Mouse (Mus musculus) liver, embryonic 11.5 days (tissue): ENCODE measurements around the gene Fig4. TPM values are rescaled to one million over a fixed set of nuclear protein-coding genes. Genes with fewer than 3 reads are reported as not detected.

Experiments
- ATAC-seq: fragments of 200-750 bp; cut with Nextera tagmentation; replicated peaks from 2 replicates; pipeline ENCODE4 v1.8.0; 2017; ENCODE audit warnings: moderate number of reproducible peaks, mild to moderate bottlenecking, moderate TSS enrichment, moderate library complexity; ENCODE audit not compliant: low FRiP score
- DNase-seq: peaks from one replicate; pipeline ENCODE4 v3.0.0-alpha.2; 2017; ENCODE audit warnings: low spot score
- H3K27ac ChIP-seq: fragments of 300-500 bp; sonication (generic); 2 replicates; pipeline ENCODE4 v1.5.1; 2014; ENCODE audit warnings: mild to moderate bottlenecking, low read depth, low read length, control low read depth
- H3K27me3 ChIP-seq: fragments of 300-500 bp; sonication (generic); replicated peaks from 2 replicates; pipeline ENCODE4 v1.6.1; 2014; ENCODE audit warnings: low read length, mixed read lengths; ENCODE audit not compliant: control insufficient read depth, insufficient read depth
- H3K36me3 ChIP-seq: fragments of 300-500 bp; sonication (generic); 2 replicates; pipeline ENCODE4 v1.6.1; 2014; ENCODE audit warnings: mild to moderate bottlenecking, low read length, moderate library complexity, mixed read lengths; ENCODE audit not compliant: control insufficient read depth, insufficient read depth
- H3K4me1 ChIP-seq: fragments of 300-500 bp; sonication (generic); replicated peaks from 2 replicates; pipeline ENCODE4 v1.6.1; 2014; ENCODE audit warnings: low read length, mixed read lengths; ENCODE audit not compliant: control insufficient read depth, insufficient read depth
- H3K4me2 ChIP-seq: fragments of 300-500 bp; sonication (generic); 2 replicates; pipeline ENCODE4 v1.6.1; 2014; ENCODE audit warnings: mild to moderate bottlenecking, control low read depth, moderate library complexity
- H3K4me3 ChIP-seq: fragments of 300-500 bp; sonication (generic); 2 replicates; pipeline ENCODE4 v1.5.1; 2014; ENCODE audit warnings: low read depth, low read length, control low read depth
- H3K9ac ChIP-seq: fragments of 300-500 bp; sonication (generic); 2 replicates; pipeline ENCODE4 v1.6.1; 2014; ENCODE audit warnings: low read depth, low read length, control low read depth
- H3K9me3 ChIP-seq: fragments of 300-500 bp; sonication (generic); 2 replicates; pipeline ENCODE4 v1.6.1; 2016; ENCODE audit warnings: low read length, inconsistent platforms, mixed read lengths; ENCODE audit not compliant: control insufficient read depth
- WGBS: fragments of 180-500 bp; shearing (Covaris S2); extraction: QIAGEN DNeasy Blood & Tissue Kit; methylation state at CpG from one replicate; pipeline ENCODE4 v1.1.7; 2014; 5-methylcytosine and 5-hydroxymethylcytosine counted together
- polyA plus RNA-seq: library from polyadenylated mRNA; unstranded; fragments of >200 nt; fragmentation: Nextera tagmentation; extraction: Ambion mirVana; gene quantifications from 2 replicates; pipeline ENCODE4 v1.2.1, GENCODE M21; 2014

Gene Fig4
- polyA plus RNA-seq, 1 experiment from 2014 or later, result 19.2 TPM

DNA sequence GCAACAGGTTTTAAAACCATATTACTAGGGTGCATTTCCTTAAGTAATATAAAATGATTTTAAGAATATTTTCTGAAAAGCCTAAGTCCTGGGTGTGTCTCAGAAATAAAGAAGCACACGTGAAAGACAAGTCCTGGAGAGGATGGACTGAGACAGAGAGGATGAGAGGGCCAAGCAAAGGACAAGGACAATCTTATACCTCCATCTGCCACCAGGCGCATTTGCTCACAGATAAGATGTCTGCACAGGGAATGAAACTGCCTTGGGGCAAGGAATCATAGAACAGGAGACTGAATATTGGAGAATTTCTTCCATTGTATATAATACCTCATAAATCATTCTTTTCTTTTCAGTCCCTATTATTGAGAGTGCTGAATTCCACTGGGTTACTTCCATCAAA, 67.0 kb downstream of the Fig4 start:
- no peaks in the 10 kb centered on the region for H3K36me3 ChIP-seq
- peaks cover 5% of the 10 kb centered on the region; the same call in 1 of the 2 replicates for H3K4me1 ChIP-seq
- H3K27ac ChIP-seq, result no peak overlapping the region
- no peak overlapping the region for H3K4me3 ChIP-seq
- 56% methylated on average over 2 of the region's 2 CpGs for WGBS
- H3K9ac ChIP-seq, result no peak overlapping the region
- ATAC-seq (peak; percentile 79), DNase-seq (no peak)
- no peaks in the 10 kb centered on the region for H3K9me3 ChIP-seq
- no peaks in the 10 kb centered on the region for H3K27me3 ChIP-seq
- no peak overlapping the region for H3K4me2 ChIP-seq

DNA sequence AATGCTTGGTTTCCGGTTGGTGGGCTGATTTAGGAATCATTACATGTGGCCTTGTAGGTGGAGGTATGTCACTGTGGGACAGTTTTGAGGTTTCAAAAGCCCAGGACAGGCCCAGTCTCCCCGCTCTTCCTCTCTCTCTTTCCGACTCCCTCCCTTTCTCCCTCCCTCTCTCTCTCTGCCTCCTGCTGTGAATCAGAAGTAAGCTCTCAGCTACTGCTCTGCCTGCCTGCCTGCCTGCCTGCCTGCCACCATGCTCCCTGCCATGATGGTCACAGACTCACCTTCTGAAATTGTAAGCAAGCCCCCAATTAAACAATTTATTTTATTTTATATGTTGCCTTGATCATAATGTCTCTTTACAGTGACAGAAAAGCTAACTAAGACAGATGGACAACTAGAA, 67.5 kb downstream of the Fig4 start:
- no peaks in the 10 kb centered on the region for H3K27me3 ChIP-seq
- H3K4me3 ChIP-seq, result no peak overlapping the region
- no peaks in the 10 kb centered on the region for H3K9me3 ChIP-seq
- H3K9ac ChIP-seq, result peak overlapping the region; percentile 26
- no peaks in the 10 kb centered on the region for H3K36me3 ChIP-seq
- no peak overlapping the region for H3K4me2 ChIP-seq
- WGBS, result 88% methylated on average over 3 of the region's 3 CpGs
- H3K27ac ChIP-seq, result peak overlapping the region; percentile 22; the same call in 1 of the 2 replicates
- no peak; the same call in 1 of the 2 replicates for ATAC-seq
- no peak for DNase-seq
- peaks cover 5% of the 10 kb centered on the region; the same call in 1 of the 2 replicates for H3K4me1 ChIP-seq

DNA sequence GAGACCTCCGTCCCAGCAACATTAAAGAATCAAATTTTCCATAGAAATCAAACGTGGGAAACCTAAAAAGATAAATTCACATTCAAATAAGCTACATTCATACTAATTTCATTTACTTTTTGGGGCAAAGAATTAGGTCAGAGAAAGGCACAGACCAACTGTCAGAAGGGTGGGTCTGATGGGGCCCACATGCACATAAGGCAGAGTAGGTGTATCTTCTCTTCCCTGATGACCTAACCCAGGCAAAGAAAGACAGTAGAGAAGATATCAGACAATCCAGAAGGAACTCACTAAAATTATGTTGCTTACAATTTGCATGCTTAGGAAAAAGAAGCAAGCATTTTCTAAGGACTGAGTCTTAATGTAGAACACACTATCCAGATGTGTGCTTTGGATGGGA, 67.9 kb downstream of the Fig4 start:
- DNase-seq (no peak), ATAC-seq (peak; percentile 72)
- WGBS, result 92% methylated on average over 2 of the region's 2 CpGs
- Histone ChIP-seq H3K36me3 (no peaks in the 10 kb centered on the region), H3K27me3 (no peaks in the 10 kb centered on the region), H3K27ac (peak overlapping the region; percentile 22; the same call in 1 of the 2 replicates), H3K4me1 (peaks cover 5% of the 10 kb centered on the region; the same call in 1 of the 2 replicates), H3K4me3 (no peak overlapping the region), H3K9ac (no peak overlapping the region), H3K4me2 (no peak overlapping the region), H3K9me3 (no peaks in the 10 kb centered on the region)

DNA sequence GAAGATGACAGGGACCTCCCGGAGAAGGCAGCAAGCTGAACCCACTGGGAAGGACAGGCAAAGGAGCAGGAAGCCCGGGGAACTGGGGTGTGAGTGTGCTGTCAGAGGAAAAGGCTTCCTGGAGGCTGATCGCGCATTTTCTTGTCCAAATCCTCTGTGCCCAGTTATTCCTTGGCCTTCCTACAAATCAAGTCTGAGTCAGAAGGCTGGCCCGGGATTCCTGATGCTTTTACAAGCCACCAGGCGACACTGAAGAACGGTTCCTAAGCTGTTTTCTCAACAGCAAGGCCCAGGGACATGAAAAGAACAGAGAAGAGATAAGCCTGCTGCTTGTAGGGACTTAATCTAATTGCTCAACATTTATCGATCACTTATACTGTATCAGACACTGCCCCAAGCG, 68.5 kb downstream of the Fig4 start:
- WGBS, result 77% methylated on average over 9 of the region's 9 CpGs

DNA sequence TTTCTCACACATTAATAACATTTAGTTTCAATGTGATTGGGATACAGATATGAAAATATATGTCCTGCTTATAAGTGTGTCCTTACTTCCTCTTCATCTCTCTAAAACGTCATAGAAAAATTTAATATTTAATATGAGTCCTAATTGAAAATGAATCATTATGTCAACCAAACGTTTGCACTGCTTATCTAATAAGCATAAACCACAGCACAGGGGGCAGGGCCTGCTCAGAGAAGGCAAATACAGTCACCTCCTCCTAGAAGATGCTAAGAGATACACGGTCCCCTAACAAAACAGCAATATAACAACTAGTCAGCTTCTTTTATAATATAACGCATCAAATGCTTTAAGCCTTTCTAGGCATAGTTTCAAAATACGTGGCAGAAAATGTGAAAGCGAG, 69.9 kb downstream of the Fig4 start:
- no peaks in the 10 kb centered on the region for H3K36me3 ChIP-seq
- DNase-seq (no peak), ATAC-seq (no peak)
- no peaks in the 10 kb centered on the region for H3K27me3 ChIP-seq
- H3K4me1 ChIP-seq, result peaks cover 5% of the 10 kb centered on the region; the same call in 1 of the 2 replicates
- H3K4me2 ChIP-seq, result no peak overlapping the region
- H3K4me3 ChIP-seq, result no peak overlapping the region
- 79% methylated on average over 6 of the region's 6 CpGs for WGBS
- H3K27ac ChIP-seq, result no peak overlapping the region
- no peaks in the 10 kb centered on the region for H3K9me3 ChIP-seq
- H3K9ac ChIP-seq, result no peak overlapping the region

More for the DNA sequence above, 68.5 kb downstream of the Fig4 start:
- Histone ChIP-seq H3K27ac (no peak overlapping the region), H3K27me3 (no peaks in the 10 kb centered on the region), H3K4me3 (no peak overlapping the region), H3K4me2 (no peak overlapping the region), H3K9ac (no peak overlapping the region), H3K4me1 (peaks cover 5% of the 10 kb centered on the region; the same call in 1 of the 2 replicates), H3K9me3 (no peaks in the 10 kb centered on the region), H3K36me3 (no peaks in the 10 kb centered on the region)
- DNase-seq (no peak), ATAC-seq (peak; percentile 39; the same call in 1 of the 2 replicates)

DNA sequence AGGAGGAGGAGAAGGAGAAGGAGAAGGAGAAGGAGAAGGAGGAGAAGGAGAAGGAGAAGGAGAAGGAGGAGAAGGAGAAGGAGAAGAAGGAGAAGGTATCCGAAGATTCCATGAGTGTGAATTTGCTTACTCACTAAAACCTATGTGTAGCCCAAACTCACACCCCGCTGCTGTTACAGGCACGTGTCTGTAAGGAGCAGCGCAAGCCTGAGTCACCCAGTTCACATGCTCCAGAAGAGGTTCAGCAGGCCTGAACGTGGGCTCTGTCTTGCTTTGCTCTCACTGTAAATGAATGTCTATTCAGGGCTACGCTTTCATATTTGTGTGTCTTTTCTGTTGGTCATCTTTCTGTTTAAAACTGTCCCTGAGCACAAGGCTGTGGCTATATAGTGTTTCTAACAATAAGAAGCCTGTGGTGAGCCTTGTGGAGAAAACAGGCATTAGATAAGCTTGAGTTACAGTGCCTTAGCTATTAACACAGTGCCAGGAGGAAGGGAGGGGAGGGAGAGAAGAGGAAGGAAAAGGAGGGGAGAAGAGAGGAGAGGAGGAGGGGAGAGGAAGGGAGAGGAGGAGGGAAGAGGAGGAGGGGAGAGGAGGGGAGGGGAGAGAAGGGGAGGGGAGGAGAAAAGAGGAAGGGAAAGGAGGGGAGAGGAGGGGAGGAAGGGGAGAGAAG, 71.8 kb downstream of the Fig4 start:
- Histone ChIP-seq H3K27me3 (no peaks in the 10 kb centered on the region), H3K4me2 (no peak overlapping the region), H3K9me3 (no peaks in the 10 kb centered on the region), H3K4me1 (peaks cover 5% of the 10 kb centered on the region; the same call in 1 of the 2 replicates), H3K9ac (no peak overlapping the region), H3K36me3 (no peaks in the 10 kb centered on the region), H3K4me3 (no peak overlapping the region), H3K27ac (no peak overlapping the region)
- 79% methylated on average over 6 of the region's 6 CpGs for WGBS
- DNase-seq (no peak), ATAC-seq (no peak)

DNA sequence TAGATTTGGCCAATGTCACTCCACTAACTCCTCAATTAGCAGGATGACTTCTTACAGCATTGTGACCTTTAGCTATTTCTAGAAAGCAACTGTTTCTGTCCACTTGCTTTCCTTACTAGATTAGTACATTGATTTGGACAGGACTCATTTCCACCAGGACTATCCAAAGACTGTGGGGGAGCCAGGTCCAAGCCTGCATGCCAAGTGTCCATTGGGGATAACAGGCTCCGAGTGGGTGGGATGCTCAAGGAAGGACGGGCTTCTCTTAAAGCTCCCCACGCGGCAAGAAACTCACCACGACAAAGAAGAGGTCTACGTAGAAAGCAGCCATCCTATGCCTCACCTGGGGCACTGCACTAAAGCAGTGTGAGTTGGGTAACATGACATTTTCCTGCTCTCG, 75.4 kb downstream of the Fig4 start:
- no peaks in the 10 kb centered on the region for H3K27me3 ChIP-seq
- H3K9ac ChIP-seq, result no peak overlapping the region
- no peak overlapping the region for H3K27ac ChIP-seq
- no peaks in the 10 kb centered on the region for H3K9me3 ChIP-seq
- H3K4me1 ChIP-seq, result no peaks in the 10 kb centered on the region
- no peak for DNase-seq
- H3K4me3 ChIP-seq, result no peak overlapping the region
- WGBS, result 90% methylated on average over 7 of the region's 7 CpGs
- H3K36me3 ChIP-seq, result no peaks in the 10 kb centered on the region
- ATAC-seq, result no peak
- H3K4me2 ChIP-seq, result no peak overlapping the region

DNA sequence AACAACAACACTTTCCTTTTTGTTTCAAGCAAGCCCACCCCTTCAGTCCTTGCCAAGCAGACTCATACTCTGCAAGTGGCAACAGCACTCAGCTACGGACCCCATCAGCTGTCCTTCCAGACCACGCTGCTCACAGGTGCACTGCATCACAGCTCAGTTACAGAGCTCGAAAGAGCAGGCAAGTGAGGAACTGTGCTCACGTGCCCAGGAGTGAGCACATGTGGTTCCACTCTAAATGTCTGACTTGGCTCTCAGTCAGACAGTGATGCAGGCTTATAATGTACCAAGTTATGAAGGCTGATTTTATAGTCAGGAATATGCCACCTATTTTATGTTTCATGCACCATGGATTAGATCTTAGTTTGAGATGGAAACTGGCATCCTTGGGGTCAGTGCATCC, 79.6 kb downstream of the Fig4 start:
- ATAC-seq (no peak), DNase-seq (no peak)
- WGBS, result 88% methylated on average over 4 of the region's 4 CpGs
- Histone ChIP-seq H3K4me3 (no peak overlapping the region), H3K9me3 (no peaks in the 10 kb centered on the region), H3K27me3 (no peaks in the 10 kb centered on the region), H3K4me2 (no peak overlapping the region), H3K36me3 (no peaks in the 10 kb centered on the region), H3K27ac (no peak overlapping the region), H3K4me1 (no peaks in the 10 kb centered on the region), H3K9ac (no peak overlapping the region)

DNA sequence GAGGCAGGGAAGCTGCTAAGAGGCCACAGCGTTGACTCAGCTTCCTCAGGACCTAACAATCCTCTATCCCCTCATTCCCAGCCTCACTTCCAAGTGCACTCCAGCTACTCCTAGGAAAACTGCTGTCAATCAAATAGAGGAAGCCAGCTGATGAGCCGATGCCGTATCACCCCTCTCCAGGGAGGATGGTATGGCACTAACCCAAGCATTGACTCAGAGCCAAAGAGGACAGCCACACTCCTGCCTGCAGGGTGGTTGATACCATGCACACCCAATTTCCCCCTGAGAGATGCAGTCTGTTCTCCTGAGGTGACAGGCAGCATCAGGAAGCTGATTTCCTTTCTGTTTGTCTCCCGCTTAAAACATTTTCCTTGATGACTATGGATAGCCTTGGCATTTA, 81.9 kb downstream of the Fig4 start:
- Histone ChIP-seq H3K27ac (no peak overlapping the region), H3K9me3 (no peaks in the 10 kb centered on the region), H3K27me3 (no peaks in the 10 kb centered on the region), H3K4me2 (no peak overlapping the region), H3K36me3 (no peaks in the 10 kb centered on the region), H3K4me3 (no peak overlapping the region), H3K4me1 (no peaks in the 10 kb centered on the region), H3K9ac (no peak overlapping the region)
- ATAC-seq (no peak), DNase-seq (no peak)
- 90% methylated on average over 4 of the region's 4 CpGs for WGBS
